Mouse (Mus musculus): ENCODE data around the gene Trmt1.
A peak's percentile ranks its signal among the peaks of the same experiment; 100 is the strongest.

Gene Trmt1

DNA sequence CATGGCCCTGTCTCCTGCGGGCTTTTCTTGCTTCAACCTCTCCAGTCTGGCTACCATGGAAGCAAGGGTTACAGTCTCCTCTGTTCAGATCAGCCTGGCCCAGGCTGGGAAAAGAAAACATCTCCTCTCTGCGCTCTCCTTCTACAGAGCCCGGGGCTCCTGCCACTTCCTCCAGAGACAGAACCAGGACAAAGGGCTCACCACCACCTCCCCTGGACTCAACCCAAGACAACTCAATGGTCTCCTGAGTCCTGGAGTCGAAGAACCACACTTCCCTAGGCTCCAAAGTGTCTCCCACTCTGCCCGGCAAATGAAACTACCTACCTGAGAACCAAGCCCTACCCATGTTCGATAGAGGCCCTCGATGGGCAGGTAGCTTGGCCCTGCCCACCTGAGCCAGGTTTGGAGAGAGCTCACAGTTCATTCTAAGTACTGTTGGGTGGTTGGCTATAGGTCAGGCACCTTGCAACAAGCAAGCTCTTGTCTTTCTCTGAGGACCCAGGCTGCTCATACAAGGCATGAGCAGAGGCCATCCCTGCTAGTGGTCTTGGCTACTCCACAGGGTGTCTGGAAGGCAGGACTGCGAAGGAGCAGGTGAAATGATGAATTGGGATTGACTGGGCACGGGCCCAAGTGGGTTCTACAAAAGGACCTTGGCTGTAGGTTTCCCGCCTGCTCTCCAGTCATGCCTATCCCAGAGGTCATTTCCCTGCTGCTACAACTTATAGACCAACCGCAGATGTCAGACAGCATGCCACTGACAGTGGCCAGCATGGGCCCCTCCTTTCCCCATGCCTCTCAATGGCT lies 45.5 kb downstream of the Trmt1 start:
- no peak for DNase-seq (ENCODE audit: low read depth, low spot score)

DNA sequence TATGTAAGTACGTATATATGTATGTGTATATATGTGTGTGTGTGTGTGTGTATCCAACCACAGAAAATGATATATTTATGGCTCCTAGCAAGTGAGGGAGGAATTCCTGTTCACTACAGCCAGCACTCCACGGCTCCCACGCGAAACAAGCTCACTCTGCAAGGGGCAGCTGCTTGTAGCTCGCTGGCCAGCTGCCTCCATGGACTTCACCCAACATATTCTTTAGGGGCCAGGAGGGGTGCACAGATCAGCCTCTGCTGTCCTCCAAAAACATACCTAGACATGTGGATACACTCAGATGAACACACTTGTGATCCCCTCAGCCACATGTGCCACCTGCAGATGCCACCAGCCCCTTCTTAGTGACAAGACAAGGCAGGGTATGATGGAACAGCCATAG lies 46.4 kb downstream of the Trmt1 start:
- no peak for DNase-seq (ENCODE audit: low read depth, low spot score)

GRCm38 (mm10) chr8:84732996-84733395 lies 46.9 kb downstream of the Trmt1 start:
- no peak for DNase-seq (ENCODE audit: low read depth, low spot score)

GRCm38 (mm10) chr8:84733959-84734358 lies 47.9 kb downstream of the Trmt1 start:
- no peak for DNase-seq (ENCODE audit: low read depth, low spot score)

DNA sequence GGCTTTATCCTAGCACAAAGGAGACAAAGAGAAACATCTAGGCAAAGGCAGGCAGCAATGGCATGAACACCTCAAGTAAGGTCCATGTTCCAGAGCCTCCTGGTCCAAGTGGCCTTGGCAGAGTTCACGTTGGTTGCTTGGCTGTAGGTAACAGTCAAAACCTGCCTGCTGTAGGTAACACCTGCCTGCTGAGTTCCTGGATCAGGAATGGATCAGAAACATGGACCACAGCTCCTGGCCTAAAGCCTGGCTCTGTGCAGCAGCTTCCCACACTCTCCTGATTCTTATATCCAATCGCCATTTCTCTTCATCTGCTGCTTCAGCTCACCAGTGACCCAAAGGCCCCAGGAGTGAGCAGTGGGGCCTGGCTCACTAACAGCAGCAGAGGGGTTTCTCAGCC lies 48.6 kb downstream of the Trmt1 start:
- DNase-seq (ENCODE audit: low read depth, low spot score) = no peak

GRCm38 (mm10) chr8:84735597-84735996 lies 49.5 kb downstream of the Trmt1 start:
- no peak for DNase-seq (ENCODE audit: low read depth, low spot score)

- DNase-seq (ENCODE audit: low read depth, low spot score) = no peak
Measured at GRCm38 (mm10) chr8:84736521-84736920, 50.4 kb downstream of the Trmt1 start.

GRCm38 (mm10) chr8:84737608-84738007 lies 51.5 kb downstream of the Trmt1 start:
- peak; percentile 92 for DNase-seq (ENCODE audit: low read depth, low spot score)

DNA sequence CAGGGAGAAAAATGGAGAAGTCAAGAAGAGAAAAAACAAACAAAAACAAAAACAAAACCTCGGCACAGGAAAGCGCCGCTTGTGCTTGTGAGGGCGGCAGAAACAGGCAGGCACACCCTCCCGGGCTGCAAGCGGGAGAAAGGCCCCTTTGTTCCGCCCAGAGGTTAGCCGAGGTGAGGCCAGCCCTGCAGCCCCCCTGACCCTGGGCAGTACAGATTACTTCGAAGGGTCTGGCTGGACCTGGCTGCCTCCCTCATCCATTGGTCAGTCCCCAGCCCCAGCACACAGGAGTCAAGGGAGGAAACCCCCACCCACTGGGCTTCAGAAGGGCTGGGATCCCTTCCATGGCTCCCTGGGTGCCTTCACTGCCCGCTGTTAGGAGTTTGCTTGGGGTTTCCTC lies 52.2 kb downstream of the Trmt1 start:
- no peak for DNase-seq (ENCODE audit: low read depth, low spot score)

GRCm38 (mm10) chr8:84738715-84739400 lies 52.8 kb downstream of the Trmt1 start:
- DNase-seq (ENCODE audit: low read depth, low spot score) = no peak

- no peak for DNase-seq (ENCODE audit: low read depth, low spot score)
Measured at GRCm38 (mm10) chr8:84739401-84739742, 53.3 kb downstream of the Trmt1 start.

GRCm38 (mm10) chr8:84740895-84741843 lies 55.1 kb downstream of the Trmt1 start:
- DNase-seq (ENCODE audit: low read depth, low spot score) = no peak

DNA sequence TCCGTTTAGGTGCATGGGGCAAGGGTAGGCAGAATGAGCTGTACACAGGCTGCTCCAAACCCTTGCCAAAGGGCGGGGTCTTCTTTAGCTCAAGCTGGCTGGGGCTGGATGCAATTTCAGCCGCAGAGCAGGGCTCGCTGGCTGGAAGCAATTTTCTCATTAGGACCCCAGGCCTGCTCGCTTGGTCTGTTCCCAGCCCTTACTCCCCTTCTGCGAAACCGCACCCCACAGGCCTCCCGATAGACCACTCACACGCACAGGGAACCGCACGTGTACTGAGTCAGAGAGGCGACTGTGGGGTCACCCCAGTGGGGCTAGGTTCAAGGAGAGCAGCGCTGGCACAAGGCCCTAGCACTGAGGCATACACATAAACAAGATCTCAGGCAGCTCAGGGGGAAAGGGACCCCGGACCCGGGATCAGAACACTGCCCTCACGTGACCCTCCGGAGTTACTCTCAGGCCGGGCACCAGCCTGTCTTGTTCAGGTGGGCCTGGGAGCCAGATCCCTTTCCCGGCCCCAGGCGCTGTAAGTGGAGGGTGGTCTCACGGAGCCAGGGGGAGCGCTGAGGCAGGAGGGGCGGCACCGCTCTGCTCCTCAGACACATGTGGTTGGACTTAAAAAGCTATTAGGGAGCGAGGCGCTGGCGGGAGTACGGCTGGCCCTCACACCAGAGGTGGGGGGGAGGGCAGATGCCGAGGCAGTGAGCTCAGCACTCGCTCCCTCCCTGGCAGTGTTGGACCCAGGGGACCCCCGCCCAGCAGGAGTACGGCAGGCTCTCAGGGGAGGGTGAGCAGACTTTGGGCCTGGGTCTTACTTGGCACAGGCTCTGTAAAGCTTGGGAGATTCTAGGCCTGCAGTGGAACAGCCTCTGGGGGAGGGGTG lies 56.3 kb downstream of the Trmt1 start:
- DNase-seq (ENCODE audit: low read depth, low spot score) = peak; percentile 59

DNA sequence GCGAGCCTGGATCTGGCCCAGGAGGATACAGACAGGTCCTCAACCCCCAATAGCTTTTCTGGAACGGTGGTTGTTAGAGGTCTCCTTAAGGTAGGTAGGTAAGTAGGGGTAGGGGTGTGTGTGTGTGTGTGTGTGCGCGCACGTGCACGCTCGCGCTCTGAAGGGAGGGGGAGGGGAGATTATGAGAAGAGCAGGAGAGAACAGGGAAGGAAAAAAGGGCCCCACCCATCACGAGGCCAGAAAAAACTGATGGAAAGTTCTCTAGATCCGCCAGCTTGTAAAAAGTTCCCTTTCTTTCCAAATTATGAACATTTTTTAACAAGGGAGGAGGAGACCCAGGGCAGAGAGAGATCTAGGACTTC lies 56.9 kb downstream of the Trmt1 start:
- no peak for DNase-seq (ENCODE audit: low read depth, low spot score)

DNA sequence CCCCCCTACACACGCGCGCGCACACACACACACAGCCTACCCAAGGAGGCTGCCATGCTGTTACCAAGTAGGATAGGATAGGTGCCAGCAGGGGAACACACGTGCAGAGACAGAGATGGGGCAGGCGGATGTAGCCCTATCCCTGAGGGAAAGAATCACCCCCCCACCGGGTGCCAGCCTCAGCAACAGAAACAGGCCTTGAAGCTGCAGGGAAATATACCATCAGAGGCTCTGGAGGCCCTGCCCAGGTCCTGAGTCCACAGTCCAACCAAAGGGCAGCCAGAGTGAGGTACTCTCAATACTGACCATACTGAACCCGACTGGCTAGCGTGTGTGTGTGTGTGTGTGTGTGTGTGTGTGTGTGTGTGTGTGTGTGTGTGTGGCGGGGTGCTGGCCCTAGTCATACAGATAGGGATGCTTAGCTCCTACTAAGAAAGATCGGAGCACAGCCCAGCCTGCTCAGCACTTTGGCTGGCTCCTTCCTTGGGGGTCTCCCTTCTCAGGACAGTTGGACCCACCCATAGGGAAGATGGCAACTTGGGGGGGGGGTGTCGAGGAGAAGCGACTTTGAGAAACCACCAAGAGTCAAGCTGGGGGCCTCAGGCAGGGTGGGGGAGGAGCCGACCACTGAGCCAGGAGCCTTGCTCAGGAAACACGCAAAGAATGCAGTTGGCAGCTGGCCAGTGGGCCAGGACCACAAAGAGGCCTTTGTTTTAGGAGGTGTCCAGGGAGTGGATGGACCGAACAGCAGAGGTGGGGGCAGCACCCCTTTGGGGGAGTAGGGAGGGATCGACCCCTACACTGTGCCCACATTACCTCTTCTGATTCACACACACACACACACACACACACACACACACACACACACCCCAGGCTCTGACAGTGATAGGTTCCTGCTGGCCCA lies 57.7 kb downstream of the Trmt1 start:
- no peak for DNase-seq (ENCODE audit: low read depth, low spot score)

DNA sequence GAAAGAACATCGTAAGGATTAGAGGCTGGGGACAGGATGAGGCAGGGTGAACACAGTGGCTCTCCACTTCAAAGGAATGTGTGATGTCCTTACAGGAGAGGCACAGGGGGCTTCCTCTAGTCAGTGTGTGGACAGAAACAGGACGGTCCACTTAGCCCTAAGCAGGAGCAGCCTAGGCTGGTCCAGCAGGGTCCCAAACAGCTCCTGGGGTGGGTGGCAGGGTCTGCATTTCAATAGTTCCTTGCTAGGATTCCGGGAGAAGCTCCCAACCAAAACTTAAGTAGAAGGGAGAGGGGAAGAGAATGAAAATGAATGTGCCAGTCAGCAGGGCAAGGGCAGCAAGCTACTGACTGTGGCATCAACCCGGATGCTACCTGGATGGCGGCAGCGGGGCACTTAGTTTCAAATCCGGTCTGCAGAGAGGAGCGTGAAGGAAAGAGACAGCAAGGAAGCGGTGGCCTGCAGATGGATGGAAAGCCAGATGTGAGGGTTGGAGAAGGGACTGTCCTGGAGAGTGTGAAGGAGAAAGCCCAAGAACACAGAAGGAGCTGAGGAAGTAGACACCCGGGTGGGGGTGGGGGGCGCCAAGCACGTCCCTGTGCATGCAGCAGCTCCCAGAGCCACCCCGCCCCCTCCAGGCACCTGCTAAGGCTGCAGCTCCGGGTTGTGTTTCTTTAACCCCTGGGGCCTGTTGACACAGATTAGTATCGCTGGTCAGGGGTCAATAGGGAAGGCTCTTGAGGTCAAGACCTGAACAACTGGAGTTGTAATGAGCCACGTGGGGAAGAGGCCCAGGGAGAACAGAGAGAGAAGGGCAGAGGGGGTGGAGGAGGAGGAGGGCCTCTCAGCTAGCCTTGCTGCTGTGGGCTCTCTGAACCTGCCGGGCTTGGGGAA lies 59.2 kb downstream of the Trmt1 start:
- DNase-seq (ENCODE audit: low read depth, low spot score) = peak; percentile 43

All from ZHBTc4 (cell line).